Mouse (Mus musculus): Measurements from ENCODE around the gene Htr1b. TPM values are rescaled to one million over a fixed set of nuclear protein-coding genes. Genes with fewer than 3 reads are reported as not detected.

Htr1b gene
- polyA plus RNA-seq, 1 experiment, result 8.6 TPM

DNA sequence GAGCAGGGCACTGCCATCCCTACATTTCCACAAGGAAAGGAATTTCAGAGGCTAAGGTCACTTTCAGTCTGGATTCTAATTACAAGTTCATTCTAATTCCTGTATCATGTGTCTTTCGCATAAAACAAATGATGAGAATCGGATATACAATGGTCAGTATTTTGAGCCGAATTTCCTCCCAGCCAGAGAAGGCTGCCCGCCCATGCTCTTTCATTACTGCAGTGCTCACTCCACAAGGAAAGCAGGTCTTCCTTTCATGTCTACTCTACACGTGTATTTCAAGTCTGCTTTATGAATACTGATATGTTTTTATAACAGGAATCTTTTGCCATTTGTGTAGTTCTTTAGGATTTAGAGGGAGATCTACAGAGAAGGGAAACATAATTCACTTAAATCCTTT, 10.8 kb downstream of the Htr1b start:
- Histone ChIP-seq H3ac (ENCODE audit: control insufficient read depth, insufficient read length, low read depth) (no peak overlapping the region), H3K79me3 (ENCODE audit: low read depth) (no peaks in the 10 kb centered on the region), H3K79me2 (ENCODE audit: control insufficient read depth, insufficient read depth) (no peaks in the 10 kb centered on the region), H3K27me3 (ENCODE audit: control insufficient read depth, insufficient read depth, insufficient read length) (no peaks in the 10 kb centered on the region), H3K4me3 (ENCODE audit: insufficient read depth, poor library complexity, severe bottlenecking) (no peak overlapping the region), H3K36me3 (ENCODE audit: control insufficient read depth, insufficient read depth) (no peaks in the 10 kb centered on the region)
- TF ChIP-seq USF1 (IDR thresholded peaks at IDR 0.05; ENCODE audit: low read depth), result no peak
- no peak for TF ChIP-seq MYOG (IDR thresholded peaks at IDR 0.05; ENCODE audit: control insufficient read depth, extremely low read depth, insufficient read length)
- no peak for TF ChIP-seq MAX (IDR thresholded peaks at IDR 0.05)
- TF ChIP-seq CEBPB (IDR thresholded peaks at IDR 0.05; ENCODE audit: low read depth), result no peak
- no peak for TF ChIP-seq MYOD1 (IDR thresholded peaks at IDR 0.05; ENCODE audit: control insufficient read depth, insufficient read length, low read depth)
- TF ChIP-seq CTCF (IDR thresholded peaks at IDR 0.05; ENCODE audit: control insufficient read depth, insufficient read depth, insufficient read length), result no peak
- no peak for TF ChIP-seq FOSL1 (IDR thresholded peaks at IDR 0.05; ENCODE audit: insufficient read depth, low read length, poor library complexity, severe bottlenecking)

DNA sequence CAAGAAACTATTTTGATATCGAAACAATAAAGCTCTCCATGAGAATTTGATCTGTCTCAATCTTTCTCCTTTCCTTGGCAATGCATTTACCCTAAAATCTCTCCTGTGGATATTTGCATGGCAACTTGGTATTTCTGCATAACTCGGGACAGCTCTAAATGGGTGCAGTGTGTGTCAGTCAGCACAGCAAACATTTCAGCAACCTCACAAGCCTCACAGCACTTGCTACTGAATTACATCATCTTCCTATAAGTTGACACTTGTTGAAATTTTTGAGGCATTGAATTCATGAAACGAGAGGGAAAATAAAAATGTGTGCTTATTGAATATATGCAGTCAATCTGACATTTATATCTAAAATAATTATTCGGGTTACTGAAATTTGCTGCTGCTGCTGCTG, 22.6 kb downstream of the Htr1b start:
- Histone ChIP-seq H3ac (ENCODE audit: control insufficient read depth, insufficient read length, low read depth) (no peak overlapping the region), H3K79me3 (ENCODE audit: low read depth) (no peaks in the 10 kb centered on the region), H3K4me3 (ENCODE audit: insufficient read depth, poor library complexity, severe bottlenecking) (no peak overlapping the region), H3K27me3 (ENCODE audit: control insufficient read depth, insufficient read depth, insufficient read length) (no peaks in the 10 kb centered on the region), H3K36me3 (ENCODE audit: control insufficient read depth, insufficient read depth) (no peaks in the 10 kb centered on the region), H3K79me2 (ENCODE audit: control insufficient read depth, insufficient read depth) (no peaks in the 10 kb centered on the region)
- TF ChIP-seq USF1 (IDR thresholded peaks at IDR 0.05; ENCODE audit: low read depth), result no peak
- TF ChIP-seq MYOG (IDR thresholded peaks at IDR 0.05; ENCODE audit: control insufficient read depth, extremely low read depth, insufficient read length), result no peak
- no peak for TF ChIP-seq MAX (IDR thresholded peaks at IDR 0.05)
- no peak for TF ChIP-seq CEBPB (IDR thresholded peaks at IDR 0.05; ENCODE audit: low read depth)
- TF ChIP-seq MYOD1 (IDR thresholded peaks at IDR 0.05; ENCODE audit: control insufficient read depth, insufficient read length, low read depth), result no peak
- no peak for TF ChIP-seq CTCF (IDR thresholded peaks at IDR 0.05; ENCODE audit: control insufficient read depth, insufficient read depth, insufficient read length)
- TF ChIP-seq FOSL1 (IDR thresholded peaks at IDR 0.05; ENCODE audit: insufficient read depth, low read length, poor library complexity, severe bottlenecking), result no peak

Other genes with a start within 250 kb of the Htr1b start
- 0.23 TPM for gene Mei4, start 229.8 kb upstream of the Htr1b start, polyA plus RNA-seq (2012; fragmentation: generic; extraction: Trizol)